Mouse (Mus musculus) heart, adult 2 months (tissue): ENCODE data around the gene Tjp1. TPM values are rescaled to one million over a fixed set of nuclear protein-coding genes. Genes with fewer than 3 reads are reported as not detected.
A peak's percentile ranks its signal among the peaks of the same experiment; 100 is the strongest.

ENCODE experiments used
- DNase-seq, 2 experiments: peaks; one replicate each; pipeline ENCODE4 v3.0.0; 2021
- H3K27ac ChIP-seq: fragments of 200-600 bp; 2 replicates; pipeline ENCODE4 v1.8.1; 2022
- H3K27me3 ChIP-seq: fragments of 200-500 bp; 2 replicates; pipeline ENCODE4 v1.6.1; 2012; ENCODE audit warnings: mild to moderate bottlenecking, low read length, inconsistent platforms, mixed read lengths; ENCODE audit not compliant: control insufficient read depth, insufficient read depth
- H3K36me3 ChIP-seq: fragments of 200-500 bp; 2 replicates; pipeline ENCODE4 v1.6.1; 2012; ENCODE audit warnings: low read length, inconsistent platforms; ENCODE audit not compliant: control insufficient read depth, insufficient read depth
- H3K4me1 ChIP-seq: fragments of 200-500 bp; 2 replicates; pipeline ENCODE4 v1.6.1; 2011; ENCODE audit warnings: low read length; ENCODE audit not compliant: control insufficient read depth, insufficient read depth
- H3K4me3 ChIP-seq: fragments of 200-600 bp; 2 replicates; pipeline ENCODE4 v1.8.1; 2022
- H3K79me2 ChIP-seq: fragments of 200-500 bp; replicated peaks from 2 replicates; pipeline ENCODE4 v1.6.1; 2012; ENCODE audit warnings: mild to moderate bottlenecking, inconsistent platforms, low read length, moderate library complexity, mixed read lengths; ENCODE audit not compliant: control insufficient read depth, insufficient read depth
- H3K9ac ChIP-seq: fragments of 200-500 bp; 2 replicates; pipeline ENCODE4 v1.6.1; 2012; ENCODE audit warnings: low read depth, mild to moderate bottlenecking, control low read depth, inconsistent platforms, low read length, mixed read lengths
- CTCF ChIP-seq: fragments of 200-600 bp; IDR thresholded peaks from 2 replicates; pipeline ENCODE4 v1.8.1; 2022; ENCODE audit warnings: antibody characterized with exemption, mild to moderate bottlenecking, moderate library complexity
- EP300 ChIP-seq: fragments of 200-500 bp; IDR thresholded peaks from 2 replicates; pipeline ENCODE4 v1.6.1; 2011; ENCODE audit warnings: low read depth, low read length, control low read depth; ENCODE audit not compliant: insufficient read depth
- POLR2A ChIP-seq: fragments of 200-500 bp; IDR thresholded peaks from 2 replicates; pipeline ENCODE4 v1.6.1; 2011; ENCODE audit warnings: mild to moderate bottlenecking, low read depth, low read length, control low read depth; ENCODE audit not compliant: insufficient read depth
- WGBS: fragments of 180-500 bp; shearing (Covaris S2); methylation state at CpG from one replicate; pipeline ENCODE4 v1.1.7; 2018; 5-methylcytosine and 5-hydroxymethylcytosine counted together
- intact Hi-C: fragments of 180-260 bp; cut with DNase I; formaldehyde crosslinking; loops from one replicate; pipeline ENCODE4 v1.15.1; 2025
- polyA plus RNA-seq: library from polyadenylated mRNA; depleted of rRNA; stranded (reverse); fragments of >200 nt; gene quantifications from 2 replicates; pipeline ENCODE4 v1.2.3, GENCODE M21; 2012
- total RNA-seq, 2 experiments: library from RNA; stranded (reverse); gene quantifications; 2 replicates each; pipeline ENCODE4 v1.2.3; 2021

Gene Tjp1
- total and polyA plus RNA-seq, 3 experiments, result 21.7 to 99.7 (median 87.9) TPM

DNA sequence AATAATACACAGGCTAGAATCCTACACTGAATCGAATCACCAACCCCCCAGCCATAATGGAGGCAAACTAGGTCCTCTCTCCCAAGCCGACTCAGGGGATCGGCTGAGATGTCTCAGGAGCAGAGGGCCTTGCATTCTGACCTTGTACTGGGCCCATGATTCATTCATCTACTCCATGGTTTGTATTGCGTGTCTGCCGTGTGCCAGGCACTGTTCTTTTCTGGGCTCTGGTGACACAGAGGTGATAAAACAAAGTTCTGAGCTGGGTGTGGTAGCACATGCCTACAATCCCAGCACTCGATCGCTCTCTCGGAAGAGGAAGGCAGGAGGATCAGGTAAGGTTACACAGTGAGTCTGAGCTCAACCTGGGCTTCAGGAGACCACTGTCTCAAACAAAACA, 59.4 kb downstream of the Tjp1 start:
- intact Hi-C loops, result no loop called here
- TF ChIP-seq CTCF, result no peak
- 0 out of 2 replicates have a peak, but pooled peaks have one; percentile 44 for TF ChIP-seq EP300
- DNase-seq, result peak in 1 of 2 experiments; percentile 16

DNA sequence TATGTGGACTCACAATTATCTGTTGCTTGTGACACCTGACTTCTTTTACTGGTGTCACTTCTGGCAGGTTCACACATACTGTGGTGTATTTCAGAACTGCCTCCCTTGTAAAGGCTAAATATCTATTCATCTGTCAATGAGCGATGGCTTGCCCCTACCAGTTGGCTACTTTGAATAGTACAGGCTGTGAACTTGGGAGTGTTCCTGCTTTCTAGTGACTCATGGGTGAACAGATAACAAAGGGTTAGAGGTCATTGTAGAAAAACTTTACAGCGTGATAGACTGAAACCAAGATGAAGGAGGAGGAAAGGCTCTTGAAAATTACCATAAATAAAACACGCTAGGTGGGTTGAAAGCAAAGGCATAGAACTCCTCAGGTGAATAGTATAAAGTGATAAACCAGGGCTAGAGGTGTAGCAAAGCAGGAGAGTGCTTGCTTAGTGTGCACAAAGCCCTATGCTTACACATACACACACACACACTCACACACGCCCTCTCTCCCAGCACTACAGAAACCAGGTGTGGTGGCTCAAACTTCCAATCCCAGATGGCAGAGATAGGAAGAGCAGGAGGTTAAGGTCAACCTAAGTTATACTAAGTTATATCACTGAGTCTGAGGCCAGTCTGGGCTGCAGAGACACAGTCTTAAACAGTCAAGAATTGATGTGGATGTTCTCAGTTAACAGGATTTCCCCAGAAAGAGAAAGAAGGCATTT, 60.1 kb downstream of the Tjp1 start:
- TF ChIP-seq CTCF, result no peak
- TF ChIP-seq POLR2A, result no peak
- TF ChIP-seq EP300, result no peak
- H3K9ac ChIP-seq, result no peak overlapping the region
- no peak for DNase-seq
- no peaks in the 10 kb centered on the region for H3K27me3 ChIP-seq
- H3K79me2 ChIP-seq, result no peaks in the 10 kb centered on the region
- intact Hi-C loops, result no loop called here
- no peak overlapping the region; the same call in 1 of the 2 replicates for H3K27ac ChIP-seq
- H3K4me3 ChIP-seq, result no peak overlapping the region
- H3K4me1 ChIP-seq, result peaks cover 25% of the 10 kb centered on the region
- H3K36me3 ChIP-seq, result peaks cover 7% of the 10 kb centered on the region
- WGBS, result 54% methylated on average over 4 of the region's 4 CpGs

More for the DNA sequence above, 59.4 kb downstream of the Tjp1 start:
- no peak overlapping the region for H3K9ac ChIP-seq
- 55% methylated on average over 8 of the region's 8 CpGs for WGBS
- H3K27me3 ChIP-seq, result no peaks in the 10 kb centered on the region
- H3K4me1 ChIP-seq, result peaks cover 25% of the 10 kb centered on the region
- H3K27ac ChIP-seq, result peak overlapping the region; percentile 54; the same call in 1 of the 2 replicates
- H3K36me3 ChIP-seq, result peaks cover 7% of the 10 kb centered on the region
- no peak overlapping the region for H3K4me3 ChIP-seq
- H3K79me2 ChIP-seq, result no peaks in the 10 kb centered on the region

DNA sequence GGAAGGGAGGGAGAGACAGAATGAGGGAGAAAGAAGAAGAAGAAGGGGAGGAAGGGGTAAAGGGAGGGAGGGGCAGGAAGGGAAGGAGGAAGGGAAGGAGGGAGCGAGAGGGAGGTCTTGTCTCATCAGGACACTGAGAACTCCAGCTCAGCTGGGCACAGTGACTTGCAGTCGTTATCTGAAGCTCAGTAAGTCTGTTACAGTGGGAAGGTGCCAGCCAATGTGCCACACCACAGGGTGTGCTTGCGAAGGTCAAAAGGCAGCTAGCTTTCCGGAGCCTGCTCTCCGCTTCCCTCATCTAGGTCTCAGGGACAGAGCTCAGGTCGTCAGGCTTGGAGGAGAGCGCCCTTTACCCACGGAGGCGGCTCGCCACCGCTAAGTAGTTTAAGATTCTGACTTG, 61.4 kb downstream of the Tjp1 start:
- 50% methylated on average over 11 of the region's 11 CpGs for WGBS
- peak; percentile 65; the same call in 1 of the 2 replicates for TF ChIP-seq EP300
- no peak for TF ChIP-seq POLR2A
- H3K9ac ChIP-seq, result no peak overlapping the region
- no peak overlapping the region for H3K4me3 ChIP-seq
- H3K36me3 ChIP-seq, result peaks cover 7% of the 10 kb centered on the region
- peak overlapping the region; percentile 70 for H3K27ac ChIP-seq
- H3K79me2 ChIP-seq, result no peaks in the 10 kb centered on the region
- intact Hi-C loops, result no loop called here
- H3K4me1 ChIP-seq, result peaks cover 25% of the 10 kb centered on the region
- DNase-seq, result peak; percentile 39 to 65
- no peaks in the 10 kb centered on the region for H3K27me3 ChIP-seq

DNA sequence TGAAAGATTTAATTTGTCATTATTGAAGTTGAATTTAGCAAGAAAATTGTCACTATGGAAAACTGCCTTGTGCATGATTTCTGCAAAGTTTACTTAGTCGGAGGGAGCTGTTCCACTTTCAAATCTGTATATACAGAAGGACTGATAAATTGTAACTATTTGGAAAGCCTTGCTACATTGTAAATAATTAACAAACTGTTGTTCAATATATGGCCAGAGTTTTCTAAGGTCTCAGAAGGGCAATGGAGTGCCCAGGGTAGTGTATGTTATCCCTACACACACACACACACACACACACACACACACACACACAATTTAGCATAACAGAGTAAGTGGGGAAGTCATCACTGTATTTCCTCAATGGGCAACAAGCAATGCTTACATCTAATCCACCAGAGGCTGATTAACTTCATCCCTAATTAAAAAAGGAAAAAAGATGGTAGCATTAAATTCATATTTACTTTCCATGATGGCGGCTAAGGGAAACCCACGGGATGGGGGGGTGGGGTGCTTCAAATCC, 63.0 kb downstream of the Tjp1 start:
- Histone ChIP-seq H3K36me3 (peaks cover 7% of the 10 kb centered on the region), H3K27me3 (no peaks in the 10 kb centered on the region), H3K79me2 (no peaks in the 10 kb centered on the region), H3K4me3 (no peak overlapping the region), H3K27ac (no peak overlapping the region), H3K4me1 (peaks cover 30% of the 10 kb centered on the region), H3K9ac (no peak overlapping the region)
- DNase-seq, result no peak
- 88% methylated on average over 3 of the region's 3 CpGs for WGBS
- TF ChIP-seq POLR2A, result no peak
- TF ChIP-seq CTCF, result no peak
- intact Hi-C loops, result no loop called here

DNA sequence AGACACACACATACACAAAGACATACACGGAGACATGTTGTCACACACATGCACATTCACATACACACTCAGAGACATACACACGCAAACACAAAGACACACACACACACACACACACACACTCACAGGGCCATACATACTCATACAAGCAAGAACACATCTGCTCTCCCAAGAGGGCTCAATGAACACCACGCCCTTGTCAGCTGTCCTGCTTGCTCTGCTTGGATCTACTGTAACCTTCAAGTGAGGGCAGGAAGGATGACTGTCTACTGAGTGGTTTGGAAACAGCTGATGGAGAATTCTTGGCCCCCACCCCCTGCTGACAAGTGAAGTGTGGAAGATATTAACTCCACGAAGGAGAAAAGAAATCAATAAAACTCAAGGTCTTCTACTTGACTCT, 64.1 kb downstream of the Tjp1 start:
- Histone ChIP-seq H3K27ac (no peak overlapping the region), H3K27me3 (no peaks in the 10 kb centered on the region), H3K36me3 (peaks cover 7% of the 10 kb centered on the region), H3K9ac (no peak overlapping the region), H3K79me2 (no peaks in the 10 kb centered on the region), H3K4me3 (no peak overlapping the region), H3K4me1 (peaks cover 26% of the 10 kb centered on the region)
- WGBS, result 71% methylated on average over 4 of the region's 4 CpGs
- DNase-seq, result no peak
- TF ChIP-seq EP300 (no peak), CTCF (no peak), POLR2A (no peak)
- intact Hi-C loops, result no loop called here

DNA sequence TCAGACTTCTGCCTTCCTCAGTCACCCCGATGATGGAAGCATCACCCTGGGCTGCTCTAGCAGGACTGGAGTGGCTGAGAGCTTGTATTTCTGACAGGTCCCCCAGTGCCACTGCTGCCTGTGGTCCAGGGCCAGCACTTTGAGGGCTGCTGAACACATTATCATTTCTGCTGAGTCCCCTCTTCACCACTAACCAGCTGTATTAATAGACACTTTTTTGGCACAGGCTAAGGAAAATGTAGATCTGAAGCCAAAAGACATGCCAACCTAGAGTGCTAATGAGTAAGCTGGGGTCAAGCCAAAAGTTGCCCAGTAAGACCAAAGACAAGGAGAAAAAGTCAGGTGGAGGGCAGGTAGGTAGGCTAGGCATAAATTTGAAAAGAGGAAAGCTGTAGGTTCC, 66.2 kb downstream of the Tjp1 start:
- Histone ChIP-seq H3K27ac (peak overlapping the region; percentile 56), H3K4me3 (no peak overlapping the region), H3K4me1 (peaks cover 17% of the 10 kb centered on the region), H3K36me3 (peaks cover 3% of the 10 kb centered on the region; the same call in 1 of the 2 replicates), H3K9ac (no peak overlapping the region), H3K27me3 (no peaks in the 10 kb centered on the region), H3K79me2 (no peaks in the 10 kb centered on the region)
- intact Hi-C loops, result no loop called here
- peak; percentile 35 to 57 for DNase-seq
- TF ChIP-seq POLR2A, result no peak
- 0 out of 2 replicates have a peak, but pooled peaks have one; percentile 19 for TF ChIP-seq EP300
- TF ChIP-seq CTCF, result no peak
- WGBS, result 69% methylated on average over 1 of the region's 1 CpGs
